Mouse (Mus musculus) small intestine, adult 2 months (tissue): ENCODE measurements at regions not wholly inside any gene's neighbourhood (a gene's known extent, or its start where the extent isn't known, plus 50 kb on each side); places are given as distances from the start of the nearest gene placed in this dataset.

ENCODE experiments used
- H3K27ac ChIP-seq: fragments of 200-500 bp; 2 replicates; pipeline ENCODE4 v1.5.1; 2012; ENCODE audit warnings: low read depth, low read length, control low read depth, inconsistent platforms; ENCODE audit not compliant: insufficient read depth
- H3K27me3 ChIP-seq: fragments of 200-500 bp; 2 replicates; pipeline ENCODE4 v1.6.1; 2012; ENCODE audit warnings: mild to moderate bottlenecking, moderate library complexity, low read length, inconsistent platforms; ENCODE audit not compliant: control insufficient read depth, insufficient read depth
- H3K36me3 ChIP-seq: fragments of 200-500 bp; 2 replicates; pipeline ENCODE4 v1.6.1; 2012; ENCODE audit warnings: mild to moderate bottlenecking, low read length, control low read depth, inconsistent platforms; ENCODE audit not compliant: control insufficient read depth, insufficient read depth
- H3K4me1 ChIP-seq: fragments of 200-500 bp; 2 replicates; pipeline ENCODE4 v1.6.1; 2012; ENCODE audit warnings: low read length, inconsistent platforms, mixed read lengths; ENCODE audit not compliant: control insufficient read depth, insufficient read depth, insufficient read length
- H3K4me3 ChIP-seq: fragments of 200-500 bp; 2 replicates; pipeline ENCODE4 v1.5.1; 2012; ENCODE audit warnings: low read depth, mild to moderate bottlenecking, control low read depth, inconsistent platforms, low read length, moderate library complexity
- CTCF ChIP-seq: fragments of 200-500 bp; IDR thresholded peaks from 2 replicates; pipeline ENCODE4 v1.5.1; 2012; ENCODE audit warnings: low read depth, mild to moderate bottlenecking, control low read depth, inconsistent platforms, low read length, moderate library complexity, mixed read lengths; ENCODE audit not compliant: insufficient replicate concordance, insufficient read length; ENCODE audit errors: extremely low read depth
- POLR2A ChIP-seq: fragments of 200-500 bp; IDR thresholded peaks from 2 replicates; pipeline ENCODE4 v1.6.1; 2012; ENCODE audit warnings: low read depth, mild to moderate bottlenecking, control low read depth, inconsistent platforms, low read length, moderate library complexity
- WGBS: fragments of 180-500 bp; shearing (Covaris S2); methylation state at CpG from one replicate; pipeline ENCODE4 v1.1.7; 2018; 5-methylcytosine and 5-hydroxymethylcytosine counted together

GRCm38 (mm10) chr16:24073613-24074244 lies 85.1 kb upstream of the Bcl6 start:
- Histone ChIP-seq H3K4me3 (no peak overlapping the region), H3K36me3 (no peaks in the 10 kb centered on the region), H3K27me3 (no peaks in the 10 kb centered on the region), H3K4me1 (no peaks in the 10 kb centered on the region), H3K27ac (no peak overlapping the region)
- 87% methylated on average over 8 of the region's 8 CpGs for WGBS
- no peak for TF ChIP-seq POLR2A
- TF ChIP-seq CTCF, result no peak

- Histone ChIP-seq H3K4me1 (peaks cover 6% of the 10 kb centered on the region), H3K36me3 (no peaks in the 10 kb centered on the region), H3K27me3 (no peaks in the 10 kb centered on the region), H3K4me3 (no peak overlapping the region), H3K27ac (no peak overlapping the region)
- TF ChIP-seq CTCF, result no peak
- no peak for TF ChIP-seq POLR2A
- WGBS, result 74% methylated on average over 6 of the region's 6 CpGs
Observed at GRCm38 (mm10) chr16:24073065-24073464, 84.4 kb upstream of the Bcl6 start.

- no peak overlapping the region for H3K27ac ChIP-seq
- no peaks in the 10 kb centered on the region for H3K36me3 ChIP-seq
- no peak for TF ChIP-seq POLR2A
- no peak for TF ChIP-seq CTCF
- no peaks in the 10 kb centered on the region for H3K27me3 ChIP-seq
- WGBS, result 76% methylated on average over 5 of the region's 5 CpGs
- peaks cover 13% of the 10 kb centered on the region for H3K4me1 ChIP-seq
- no peak overlapping the region for H3K4me3 ChIP-seq
Observed at GRCm38 (mm10) chr16:24069411-24069810, 80.8 kb upstream of the Bcl6 start.

- no peaks in the 10 kb centered on the region for H3K36me3 ChIP-seq
- no peak overlapping the region for H3K4me3 ChIP-seq
- no peaks in the 10 kb centered on the region for H3K27me3 ChIP-seq
- H3K27ac ChIP-seq, result no peak overlapping the region
- WGBS, result 34% methylated on average over 4 of the region's 4 CpGs
- peaks cover 13% of the 10 kb centered on the region for H3K4me1 ChIP-seq
- TF ChIP-seq POLR2A (no peak), CTCF (no peak)
Observed at GRCm38 (mm10) chr16:24068250-24068813, 79.7 kb upstream of the Bcl6 start.

- WGBS, result 66% methylated on average over 5 of the region's 5 CpGs
- Histone ChIP-seq H3K27me3 (no peaks in the 10 kb centered on the region), H3K4me1 (peaks cover 2% of the 10 kb centered on the region; the same call in 1 of the 2 replicates), H3K4me3 (no peak overlapping the region), H3K36me3 (no peaks in the 10 kb centered on the region), H3K27ac (no peak overlapping the region)
- no peak for TF ChIP-seq POLR2A
- no peak for TF ChIP-seq CTCF
Observed at GRCm38 (mm10) chr16:24062314-24062713, 73.7 kb upstream of the Bcl6 start.

- Histone ChIP-seq H3K4me3 (no peak overlapping the region), H3K4me1 (peaks cover 6% of the 10 kb centered on the region; the same call in 1 of the 2 replicates), H3K36me3 (no peaks in the 10 kb centered on the region), H3K27ac (no peak overlapping the region), H3K27me3 (no peaks in the 10 kb centered on the region)
- TF ChIP-seq POLR2A, result no peak
- TF ChIP-seq CTCF, result no peak
- WGBS, result 25% methylated on average over 4 of the region's 4 CpGs
Observed at GRCm38 (mm10) chr16:24061496-24061895, 72.8 kb upstream of the Bcl6 start.

GRCm38 (mm10) chr16:24059090-24059600 lies 70.5 kb upstream of the Bcl6 start:
- H3K36me3 ChIP-seq, result no peaks in the 10 kb centered on the region
- TF ChIP-seq POLR2A (no peak), CTCF (no peak)
- no peaks in the 10 kb centered on the region for H3K27me3 ChIP-seq
- H3K27ac ChIP-seq, result no peak overlapping the region
- peaks cover 9% of the 10 kb centered on the region; the same call in 1 of the 2 replicates for H3K4me1 ChIP-seq
- WGBS, result 64% methylated on average over 4 of the region's 4 CpGs
- H3K4me3 ChIP-seq, result no peak overlapping the region
